In the genomic region with DNA sequence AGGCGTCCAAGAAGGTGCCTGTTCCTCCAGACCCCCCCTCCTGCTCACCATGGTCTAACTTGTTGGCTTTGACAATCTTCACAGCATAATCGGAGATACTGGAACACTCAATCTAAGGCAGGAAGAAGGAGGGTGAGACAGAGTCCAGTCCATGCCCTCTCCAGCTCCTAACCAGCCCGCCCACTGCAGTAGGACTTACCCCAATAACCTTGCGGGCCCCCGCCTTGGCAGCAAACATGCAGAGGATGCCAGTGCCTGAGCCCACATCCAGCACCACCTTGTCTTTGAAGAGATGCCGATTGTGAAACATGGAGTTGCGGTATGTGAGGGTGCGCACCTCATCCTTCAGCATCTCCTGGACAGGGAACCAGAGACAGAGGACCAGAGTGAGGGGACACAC, we compare ENCODE assay signal across 23 mouse cellular contexts. TPM values are rescaled to one million over a fixed set of nuclear protein-coding genes. Genes with fewer than 3 reads are reported as not detected.
"Had no signal": no experiment of that assay in that cellular context is flagged by ENCODE, and none has a peak within 500 bp of the region (broad histone marks: within the 10 kb centered on the region; RNA-seq: fewer than 3 reads in every experiment).

No protein-coding gene starts in this region.

- H3K9ac ChIP-seq: liver, postnatal 0 days; lung, embryonic 15.5 days; midbrain, embryonic 13.5 days; midbrain, embryonic 15.5 days; neural tube, embryonic 13.5 days; neural tube, embryonic 15.5 days; stomach, embryonic 15.5 days had no signal

- DNase-seq: liver, postnatal 0 days; lung, adult 2 months; lung, postnatal 14 days; lung, postnatal 36 days; retina, postnatal 1 day; right cerebral cortex, adult 18-20 months; right cerebral cortex, postnatal 25 days; right cerebral cortex, postnatal 4 days; spleen, adult 18-20 months; thymus, adult 2 months; thymus, postnatal 25 days; thymus, postnatal 4 days had no signal

- H3K27me3 ChIP-seq: lung, embryonic 15.5 days; megakaryocyte, embryonic 14.5 days; midbrain, embryonic 13.5 days; midbrain, embryonic 15.5 days; neural tube, embryonic 13.5 days; neural tube, embryonic 15.5 days; stomach, embryonic 15.5 days had no signal

- H3K9me3 ChIP-seq: lung, embryonic 15.5 days; megakaryocyte, embryonic 14.5 days; midbrain, embryonic 13.5 days; midbrain, embryonic 15.5 days; neural tube, embryonic 13.5 days; neural tube, embryonic 15.5 days; stomach, embryonic 15.5 days had no signal

- H3K4me3 ChIP-seq: lung, embryonic 15.5 days; megakaryocyte, embryonic 14.5 days; midbrain, embryonic 13.5 days; midbrain, embryonic 15.5 days; neural tube, embryonic 13.5 days; neural tube, embryonic 15.5 days; stomach, embryonic 15.5 days had no signal

- H3K27ac ChIP-seq: lung, embryonic 15.5 days; macrophage; midbrain, embryonic 13.5 days; midbrain, embryonic 15.5 days; neural tube, embryonic 13.5 days; neural tube, embryonic 15.5 days; stomach, embryonic 15.5 days; stomach, postnatal 0 days had no signal

- ATAC-seq: liver, postnatal 0 days; lung, postnatal 0 days; midbrain, embryonic 13.5 days; midbrain, embryonic 15.5 days had no signal

- H3K4me2 ChIP-seq: lung, embryonic 15.5 days; midbrain, embryonic 11.5 days; midbrain, embryonic 13.5 days; midbrain, embryonic 15.5 days; neural tube, embryonic 13.5 days; neural tube, embryonic 15.5 days; stomach, embryonic 15.5 days had no signal

RNA-seq across cellular contexts. Expression of a gene that starts 6.9 kb away (rescaled TPM):
- polyA plus RNA-seq: macrophage had no signal
